Mouse (Mus musculus) kidney, embryonic 14.5 days (tissue): ENCODE results near the gene Lingo2. TPM values are rescaled to one million over a fixed set of nuclear protein-coding genes. Genes with fewer than 3 reads are reported as not detected.

ENCODE experiments used
- ATAC-seq: fragments of 200-750 bp; cut with Nextera tagmentation; 2 replicates; pipeline ENCODE4 v1.8.0; 2017; ENCODE audit warnings: moderate number of reproducible peaks, mild to moderate bottlenecking, moderate TSS enrichment, moderate library complexity; ENCODE audit not compliant: low FRiP score, low TSS enrichment
- H3K27ac ChIP-seq: fragments of 300-500 bp; sonication (generic); 2 replicates; pipeline ENCODE4 v1.5.1; 2014; ENCODE audit warnings: low read depth, mild to moderate bottlenecking, low read length, moderate library complexity, mixed read lengths
- H3K27me3 ChIP-seq: fragments of 300-500 bp; sonication (generic); 2 replicates; pipeline ENCODE4 v1.6.1; 2014; ENCODE audit warnings: mild to moderate bottlenecking, low read length; ENCODE audit not compliant: control insufficient read depth, insufficient read depth
- H3K36me3 ChIP-seq: fragments of 300-500 bp; sonication (generic); 2 replicates; pipeline ENCODE4 v1.6.1; 2014; ENCODE audit warnings: low read length, mixed read lengths; ENCODE audit not compliant: control insufficient read depth, insufficient read depth
- H3K4me1 ChIP-seq: fragments of 300-500 bp; sonication (generic); 2 replicates; pipeline ENCODE4 v1.6.1; 2014; ENCODE audit warnings: low read length, mixed read lengths; ENCODE audit not compliant: control insufficient read depth, insufficient read depth
- H3K4me2 ChIP-seq: fragments of 300-500 bp; sonication (generic); replicated peaks from 2 replicates; pipeline ENCODE4 v1.6.1; 2014; ENCODE audit warnings: low read depth, mild to moderate bottlenecking, low read length
- H3K4me3 ChIP-seq: fragments of 300-500 bp; sonication (generic); 2 replicates; pipeline ENCODE4 v1.5.1; 2014; ENCODE audit warnings: mild to moderate bottlenecking, low read length
- H3K9ac ChIP-seq: fragments of 300-500 bp; sonication (generic); 2 replicates; pipeline ENCODE4 v1.6.1; 2014; ENCODE audit warnings: low read depth, mild to moderate bottlenecking, low read length, moderate library complexity
- H3K9me3 ChIP-seq: fragments of 300-500 bp; sonication (generic); 2 replicates; pipeline ENCODE4 v1.6.1; 2016; ENCODE audit warnings: low read length; ENCODE audit not compliant: control insufficient read depth
- WGBS: fragments of 180-500 bp; shearing (Covaris S2); extraction: QIAGEN DNeasy Blood & Tissue Kit; methylation state at CpG from one replicate; pipeline ENCODE4 v1.1.7; 2014; 5-methylcytosine and 5-hydroxymethylcytosine counted together
- polyA plus RNA-seq: library from polyadenylated mRNA; unstranded; fragments of >200 nt; fragmentation: Nextera tagmentation; extraction: Ambion mirVana; gene quantifications from 2 replicates; pipeline ENCODE4 v1.2.1, GENCODE M21; 2014

The Lingo2 gene
- polyA plus RNA-seq, 1 experiment from 2014 or later: 0.41 TPM

GRCm38 (mm10) chr4:35963532-35963931 lies 988.0 kb downstream of the Lingo2 start:
- Histone ChIP-seq H3K4me1 (no peaks in the 10 kb centered on the region), H3K27ac (no peak overlapping the region), H3K4me3 (no peak overlapping the region), H3K9me3 (no peaks in the 10 kb centered on the region), H3K9ac (no peak overlapping the region), H3K4me2 (no peak overlapping the region), H3K36me3 (no peaks in the 10 kb centered on the region), H3K27me3 (no peaks in the 10 kb centered on the region)
- ATAC-seq: no peak
- WGBS: 91% methylated on average over 4 of the region's 4 CpGs

DNA sequence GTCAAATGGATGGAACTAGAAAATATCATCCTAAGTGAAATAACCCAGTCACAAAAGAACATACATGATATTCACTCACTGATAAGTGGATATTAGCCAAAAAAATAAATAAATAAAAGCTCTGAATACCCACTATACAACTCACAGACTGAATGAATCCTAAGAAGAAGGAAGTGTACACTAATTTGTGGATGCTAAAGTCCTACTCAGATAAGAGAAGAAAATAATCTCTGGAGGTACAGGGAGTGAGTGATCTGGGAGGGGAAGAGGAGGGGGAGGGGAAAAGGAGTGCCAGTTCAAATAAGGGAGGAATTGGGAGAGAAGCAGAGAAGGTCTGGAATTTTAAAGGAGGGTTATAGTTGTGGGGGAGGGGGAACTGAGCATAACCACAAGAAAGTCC lies 999.7 kb downstream of the Lingo2 start:
- Histone ChIP-seq H3K36me3 (no peaks in the 10 kb centered on the region), H3K4me2 (no peak overlapping the region), H3K9me3 (no peaks in the 10 kb centered on the region), H3K4me1 (no peaks in the 10 kb centered on the region), H3K4me3 (no peak overlapping the region), H3K27me3 (no peaks in the 10 kb centered on the region), H3K9ac (no peak overlapping the region), H3K27ac (no peak overlapping the region)
- no peak for ATAC-seq

DNA sequence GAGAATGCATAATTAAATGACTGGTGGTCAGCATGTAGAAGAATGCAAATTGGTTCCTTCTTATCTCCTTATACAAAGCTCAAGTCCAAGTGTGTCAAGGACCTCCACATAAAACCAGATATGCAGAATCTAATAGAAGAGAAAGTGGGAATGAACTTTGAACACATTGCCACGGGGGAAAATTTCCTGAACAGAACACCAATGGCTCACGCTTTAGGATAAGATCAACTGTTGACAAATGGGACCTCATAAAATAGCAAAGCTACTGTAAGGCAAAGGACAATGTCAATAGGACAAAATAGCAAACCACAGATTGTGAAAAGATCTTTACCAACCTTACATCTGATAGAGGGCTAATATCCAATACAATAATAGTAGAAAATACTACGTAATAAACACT lies 1000.3 kb downstream of the Lingo2 start:
- ATAC-seq: no peak
- no peak overlapping the region for H3K4me3 ChIP-seq
- H3K9me3 ChIP-seq: no peaks in the 10 kb centered on the region
- no peaks in the 10 kb centered on the region for H3K4me1 ChIP-seq
- H3K27me3 ChIP-seq: no peaks in the 10 kb centered on the region
- no peak overlapping the region for H3K27ac ChIP-seq
- no peak overlapping the region for H3K9ac ChIP-seq
- 90% methylated on average over 3 of the region's 3 CpGs for WGBS
- H3K4me2 ChIP-seq: no peak overlapping the region
- H3K36me3 ChIP-seq: no peaks in the 10 kb centered on the region

GRCm38 (mm10) chr4:35934056-35934661 lies 1017.4 kb downstream of the Lingo2 start:
- ATAC-seq: no peak
- H3K4me3 ChIP-seq: no peak overlapping the region
- H3K36me3 ChIP-seq: no peaks in the 10 kb centered on the region
- no peak overlapping the region for H3K4me2 ChIP-seq
- no peaks in the 10 kb centered on the region for H3K9me3 ChIP-seq
- 84% methylated on average over 4 of the region's 4 CpGs for WGBS
- no peak overlapping the region for H3K27ac ChIP-seq
- H3K9ac ChIP-seq: no peak overlapping the region
- H3K4me1 ChIP-seq: no peaks in the 10 kb centered on the region
- no peaks in the 10 kb centered on the region for H3K27me3 ChIP-seq

DNA sequence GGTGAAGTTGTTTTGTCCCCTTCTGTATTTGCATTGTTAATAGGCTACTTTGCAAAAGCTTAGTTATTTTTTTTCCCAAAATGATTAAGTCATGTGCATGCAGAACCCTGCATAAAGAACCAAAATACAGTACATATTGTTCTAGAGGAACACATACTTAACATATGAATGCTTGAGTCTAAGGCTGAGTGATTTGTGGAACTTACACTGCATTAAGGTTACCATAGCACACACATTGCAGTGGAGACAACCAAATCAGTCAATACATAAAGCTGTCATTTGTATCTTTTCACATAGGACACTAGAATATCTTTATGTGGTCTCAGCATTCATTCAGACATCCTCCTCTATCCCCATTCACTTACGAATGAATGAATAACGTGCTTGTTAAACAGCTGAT lies 1023.8 kb downstream of the Lingo2 start:
- no peaks in the 10 kb centered on the region for H3K36me3 ChIP-seq
- no peaks in the 10 kb centered on the region for H3K4me1 ChIP-seq
- ATAC-seq: no peak
- no peak overlapping the region for H3K4me2 ChIP-seq
- no peak overlapping the region for H3K9ac ChIP-seq
- 90% methylated on average over 2 of the region's 2 CpGs for WGBS
- no peaks in the 10 kb centered on the region for H3K27me3 ChIP-seq
- no peak overlapping the region for H3K27ac ChIP-seq
- no peak overlapping the region for H3K4me3 ChIP-seq
- no peaks in the 10 kb centered on the region for H3K9me3 ChIP-seq

DNA sequence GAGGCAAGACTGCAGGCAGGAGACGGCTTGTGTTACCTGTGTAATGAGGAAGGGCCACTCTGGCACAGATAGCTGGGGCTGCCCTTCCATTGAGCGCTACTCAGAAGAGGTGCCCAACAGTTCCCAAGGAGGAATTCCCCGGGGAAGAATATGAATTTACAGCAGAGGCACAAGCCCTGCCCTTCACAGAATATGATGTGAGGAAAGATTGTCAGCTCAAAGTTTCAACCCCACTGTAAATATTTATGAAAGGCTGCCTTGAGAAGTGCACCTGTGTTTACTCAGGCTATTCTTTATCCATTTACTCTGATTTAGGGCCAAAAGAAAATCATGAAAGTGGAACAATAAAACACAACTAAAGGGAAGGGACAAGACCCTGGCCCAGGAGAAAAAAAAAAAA lies 1034.1 kb downstream of the Lingo2 start:
- Histone ChIP-seq H3K27me3 (no peaks in the 10 kb centered on the region), H3K4me2 (no peak overlapping the region), H3K9ac (no peak overlapping the region), H3K36me3 (no peaks in the 10 kb centered on the region), H3K27ac (no peak overlapping the region), H3K4me3 (no peak overlapping the region), H3K4me1 (no peaks in the 10 kb centered on the region), H3K9me3 (no peaks in the 10 kb centered on the region)
- ATAC-seq: no peak
- WGBS: 90% methylated on average over 3 of the region's 3 CpGs

DNA sequence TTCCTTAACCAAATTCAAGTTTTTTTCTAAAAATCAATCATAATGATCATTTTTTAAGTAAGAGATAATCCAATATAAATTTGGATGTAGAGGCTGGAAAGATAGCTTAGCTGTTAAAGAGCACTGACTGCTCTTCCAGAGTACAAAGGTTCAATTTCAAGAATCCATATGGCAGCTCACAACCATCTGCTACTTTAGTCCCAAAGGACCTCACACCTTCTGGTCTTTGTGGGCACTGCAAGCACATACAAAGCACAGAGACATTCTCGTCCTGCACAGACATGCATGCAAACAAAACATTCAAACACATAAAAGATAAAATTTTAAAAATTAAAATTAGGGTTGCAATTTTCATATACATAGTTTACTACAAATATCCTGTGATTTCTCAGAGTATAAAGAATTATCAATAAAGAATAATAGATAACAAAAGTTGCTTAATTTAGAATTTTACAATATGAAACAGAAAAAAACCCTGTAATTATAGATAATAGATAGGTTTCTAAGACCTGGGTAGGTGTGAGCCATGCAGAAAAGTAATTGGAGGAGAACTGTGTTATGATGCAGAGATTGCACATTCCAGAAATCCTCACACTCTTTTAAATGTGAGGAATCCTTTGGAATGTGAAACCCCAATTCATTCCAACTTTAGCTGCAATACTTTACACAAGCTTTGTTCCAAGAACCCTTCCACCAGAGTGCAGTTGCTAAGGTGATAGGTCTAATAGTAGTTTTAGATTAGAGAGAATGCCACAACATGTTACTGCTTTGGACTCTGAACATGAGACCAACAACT lies 1053.6 kb downstream of the Lingo2 start:
- H3K4me2 ChIP-seq: no peak overlapping the region
- no peak overlapping the region for H3K27ac ChIP-seq
- no peaks in the 10 kb centered on the region for H3K27me3 ChIP-seq
- H3K4me1 ChIP-seq: no peaks in the 10 kb centered on the region
- H3K9me3 ChIP-seq: no peaks in the 10 kb centered on the region
- no peak overlapping the region for H3K4me3 ChIP-seq
- 57% methylated on average over 1 of the region's 1 CpGs for WGBS
- H3K36me3 ChIP-seq: no peaks in the 10 kb centered on the region
- H3K9ac ChIP-seq: no peak overlapping the region
- no peak for ATAC-seq

DNA sequence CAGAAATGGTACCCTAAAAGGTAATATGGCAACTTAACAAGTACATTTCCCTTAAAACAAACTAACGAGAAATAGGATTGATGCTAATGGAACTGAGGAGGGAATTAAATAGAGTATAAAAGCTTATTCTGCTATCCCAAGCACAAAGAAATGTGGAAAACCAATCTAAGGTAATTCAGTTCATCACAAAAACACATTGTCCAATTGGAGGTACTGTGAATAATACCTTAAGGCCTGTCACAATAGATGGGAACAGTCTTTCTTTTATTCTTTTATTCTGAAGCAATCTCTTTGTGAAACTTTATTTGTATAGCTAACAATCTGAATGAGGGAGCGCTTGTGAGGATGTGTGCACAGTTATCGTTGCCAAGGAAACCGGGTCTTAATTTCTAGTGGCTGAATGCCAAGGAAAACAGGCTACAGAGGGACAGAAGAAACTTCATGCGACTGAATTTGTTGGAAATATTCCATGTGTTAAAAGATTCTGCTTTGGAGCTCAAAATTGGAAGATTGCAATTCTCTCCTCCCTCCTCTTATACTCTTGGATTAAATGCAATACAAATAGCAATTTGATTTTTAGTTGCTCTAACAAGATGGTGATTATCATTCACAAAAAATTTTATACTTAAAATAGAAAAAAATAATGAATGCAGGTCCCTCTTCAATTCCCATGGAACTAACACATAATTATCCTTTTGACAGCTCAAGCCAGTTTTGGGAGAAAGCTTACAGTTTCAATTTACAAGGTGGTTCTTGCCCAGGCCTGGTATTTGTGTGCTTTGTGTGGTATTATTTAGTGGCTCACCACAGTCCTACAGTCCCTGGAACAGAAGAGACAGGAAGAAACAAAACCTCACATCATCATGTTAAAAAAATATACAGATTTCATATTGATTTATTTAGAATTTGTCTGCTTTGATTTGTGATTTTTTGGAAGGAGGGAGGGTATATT lies 1065.7 kb downstream of the Lingo2 start:
- Histone ChIP-seq H3K4me1 (no peaks in the 10 kb centered on the region), H3K36me3 (no peaks in the 10 kb centered on the region), H3K27me3 (no peaks in the 10 kb centered on the region), H3K9ac (no peak overlapping the region), H3K4me3 (no peak overlapping the region), H3K9me3 (no peaks in the 10 kb centered on the region), H3K27ac (no peak overlapping the region), H3K4me2 (no peak overlapping the region)
- ATAC-seq: no peak
- WGBS: 73% methylated on average over 5 of the region's 5 CpGs
